Mouse (Mus musculus): ENCODE data around the gene Ly6g6d. TPM values are rescaled to one million over a fixed set of nuclear protein-coding genes. Genes with fewer than 3 reads are reported as not detected.
A peak's percentile ranks its signal among the peaks of the same experiment; 100 is the strongest.

Gene Ly6g6d
- total and polyA plus RNA-seq, 3 experiments = 0.61 to 1.3 TPM; not detected in 1

DNA sequence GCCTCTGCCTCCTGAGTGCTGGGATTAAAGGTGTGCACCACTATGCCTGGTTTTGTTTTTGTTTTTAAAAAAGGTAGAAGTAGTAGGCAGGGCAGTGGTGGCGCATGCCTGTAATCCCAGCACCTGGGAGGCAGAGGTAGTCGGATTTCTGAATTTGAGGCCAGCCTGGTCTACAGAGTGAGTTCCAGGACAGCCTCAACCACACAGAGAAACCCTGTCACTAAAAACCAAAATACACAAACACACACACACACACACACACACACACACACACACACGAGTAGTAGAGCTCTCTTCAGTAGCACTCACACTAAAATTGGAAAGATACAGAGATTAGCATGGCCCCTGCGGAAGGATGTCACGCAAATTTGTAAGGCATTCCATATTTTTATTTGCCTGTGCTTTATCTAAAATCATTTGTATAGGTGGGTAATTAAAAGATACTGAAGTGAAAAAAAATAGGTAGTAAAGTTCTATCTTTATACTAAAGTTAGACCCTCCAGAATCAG is 28.9 kb downstream of the Ly6g6d start:
- Histone ChIP-seq H3K79me2 (replicated peaks; ENCODE audit: control insufficient read depth, insufficient read depth, low read length) (no peaks in the 10 kb centered on the region), H3K4me3 (no peak overlapping the region), H3K27ac (peak overlapping the region; percentile 99), H3K36me3 (ENCODE audit: control insufficient read depth, insufficient read depth, low read length) (peaks cover 2% of the 10 kb centered on the region; the same call in 1 of the 2 replicates), H3K27me3 (ENCODE audit: control insufficient read depth, insufficient read depth, low read length) (no peaks in the 10 kb centered on the region), H3K9ac (ENCODE audit: low read depth, low read length) (no peak overlapping the region), H3K4me1 (ENCODE audit: control insufficient read depth, insufficient read depth, low read length) (peaks cover 16% of the 10 kb centered on the region)
- WGBS = 47% methylated on average over 5 of the region's 5 CpGs
- no peak for DNase-seq
- TF ChIP-seq POLR2A (IDR thresholded peaks at IDR 0.05; ENCODE audit: insufficient read depth, low read depth, low read length) (no peak), CTCF (IDR thresholded peaks at IDR 0.05) (no peak), EP300 (IDR thresholded peaks at IDR 0.05; ENCODE audit: insufficient read depth, low read depth, low read length) (no peak)
- intact Hi-C loops (cut with DNase I) = no loop called here

DNA sequence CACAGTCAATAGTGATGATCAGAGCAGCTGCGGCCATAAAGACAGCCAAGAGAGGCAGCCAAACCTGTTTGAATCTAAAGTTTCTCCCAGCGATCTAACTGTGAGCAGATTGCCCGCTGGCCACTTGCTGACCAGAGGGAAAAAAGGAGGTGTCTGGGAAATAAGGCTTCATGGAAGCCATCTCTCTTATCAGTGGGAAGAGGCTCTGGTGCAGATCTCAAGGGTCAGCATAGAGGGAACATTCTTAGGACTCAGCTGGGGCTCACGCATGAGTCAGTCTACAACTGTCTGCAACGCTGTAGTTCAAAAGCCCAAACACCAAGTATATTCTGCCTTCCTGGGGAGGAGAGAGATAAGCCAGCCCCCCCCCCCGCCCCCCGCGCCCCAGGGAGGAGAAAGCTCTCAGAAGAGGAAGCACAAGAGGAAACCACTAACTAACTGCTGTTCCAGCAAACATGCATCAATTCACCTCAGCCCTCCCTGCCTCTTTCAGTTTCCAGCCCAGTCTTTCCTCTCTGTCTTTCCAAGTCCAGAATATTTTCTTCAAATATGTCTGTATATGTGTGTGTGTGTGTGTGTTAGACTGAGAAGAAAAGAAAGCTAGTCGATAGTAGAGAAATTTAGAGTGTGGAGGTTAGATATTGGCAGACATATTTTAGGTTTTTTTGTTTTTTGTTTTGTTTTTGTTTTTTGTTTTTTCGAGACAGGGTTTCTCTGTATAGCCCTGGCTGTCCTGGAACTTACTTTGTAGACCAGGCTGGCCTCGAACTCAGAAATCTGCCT is 29.5 kb downstream of the Ly6g6d start:
- WGBS = 15% methylated on average over 11 of the region's 11 CpGs
- Histone ChIP-seq H3K27me3 (ENCODE audit: control insufficient read depth, insufficient read depth, low read length) (no peaks in the 10 kb centered on the region), H3K27ac (peak overlapping the region; percentile 85), H3K36me3 (ENCODE audit: control insufficient read depth, insufficient read depth, low read length) (peaks cover 1% of the 10 kb centered on the region; the same call in 1 of the 2 replicates), H3K79me2 (replicated peaks; ENCODE audit: control insufficient read depth, insufficient read depth, low read length) (no peaks in the 10 kb centered on the region), H3K4me3 (no peak overlapping the region), H3K4me1 (ENCODE audit: control insufficient read depth, insufficient read depth, low read length) (peaks cover 16% of the 10 kb centered on the region), H3K9ac (ENCODE audit: low read depth, low read length) (peak overlapping the region; percentile 39; the same call in 1 of the 2 replicates)
- peak; percentile 42 to 46 for DNase-seq
- intact Hi-C loops (cut with DNase I) = no loop called here
- TF ChIP-seq CTCF (IDR thresholded peaks at IDR 0.05) (no peak), POLR2A (IDR thresholded peaks at IDR 0.05; ENCODE audit: insufficient read depth, low read depth, low read length) (peak; percentile 65), EP300 (IDR thresholded peaks at IDR 0.05; ENCODE audit: insufficient read depth, low read depth, low read length) (0 out of 2 replicates have a peak, but pooled peaks have one; percentile 12)

DNA sequence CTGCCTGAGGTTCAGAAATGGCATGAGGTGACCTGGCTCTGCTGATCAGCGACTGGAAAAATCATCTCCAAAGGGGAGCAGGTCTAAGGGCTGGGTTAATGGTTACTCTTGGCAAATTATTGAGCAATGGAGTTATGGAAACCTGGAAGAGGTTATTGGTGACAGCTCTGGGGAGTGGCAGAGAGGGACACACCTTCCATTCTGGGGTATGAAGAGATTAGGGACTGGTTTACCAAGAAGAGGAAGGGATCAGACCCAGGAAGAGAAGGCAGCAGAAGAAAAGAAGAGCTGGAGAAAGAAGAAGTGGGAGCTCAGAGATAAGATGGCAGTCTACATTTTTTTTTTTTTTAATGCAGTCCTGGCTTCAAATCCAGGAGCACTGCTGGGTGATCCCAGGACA is 30.2 kb downstream of the Ly6g6d start:
- intact Hi-C loops (cut with DNase I) = loop anchor here (2.0 kb wide), 1 partner anchor 25 kb away; no protein-coding TSS in a partner anchor
- Histone ChIP-seq H3K79me2 (replicated peaks; ENCODE audit: control insufficient read depth, insufficient read depth, low read length) (no peaks in the 10 kb centered on the region), H3K27me3 (ENCODE audit: control insufficient read depth, insufficient read depth, low read length) (no peaks in the 10 kb centered on the region), H3K9ac (ENCODE audit: low read depth, low read length) (peak overlapping the region; percentile 39; the same call in 1 of the 2 replicates), H3K4me1 (ENCODE audit: control insufficient read depth, insufficient read depth, low read length) (peaks cover 14% of the 10 kb centered on the region), H3K4me3 (no peak overlapping the region), H3K36me3 (ENCODE audit: control insufficient read depth, insufficient read depth, low read length) (no peaks in the 10 kb centered on the region), H3K27ac (peak overlapping the region; percentile 85)
- no peak for DNase-seq
- no peak for TF ChIP-seq EP300 (IDR thresholded peaks at IDR 0.05; ENCODE audit: insufficient read depth, low read depth, low read length)
- TF ChIP-seq CTCF (IDR thresholded peaks at IDR 0.05) = no peak
- TF ChIP-seq POLR2A (IDR thresholded peaks at IDR 0.05; ENCODE audit: insufficient read depth, low read depth, low read length) = no peak
- WGBS = 37% methylated on average over 1 of the region's 1 CpGs

DNA sequence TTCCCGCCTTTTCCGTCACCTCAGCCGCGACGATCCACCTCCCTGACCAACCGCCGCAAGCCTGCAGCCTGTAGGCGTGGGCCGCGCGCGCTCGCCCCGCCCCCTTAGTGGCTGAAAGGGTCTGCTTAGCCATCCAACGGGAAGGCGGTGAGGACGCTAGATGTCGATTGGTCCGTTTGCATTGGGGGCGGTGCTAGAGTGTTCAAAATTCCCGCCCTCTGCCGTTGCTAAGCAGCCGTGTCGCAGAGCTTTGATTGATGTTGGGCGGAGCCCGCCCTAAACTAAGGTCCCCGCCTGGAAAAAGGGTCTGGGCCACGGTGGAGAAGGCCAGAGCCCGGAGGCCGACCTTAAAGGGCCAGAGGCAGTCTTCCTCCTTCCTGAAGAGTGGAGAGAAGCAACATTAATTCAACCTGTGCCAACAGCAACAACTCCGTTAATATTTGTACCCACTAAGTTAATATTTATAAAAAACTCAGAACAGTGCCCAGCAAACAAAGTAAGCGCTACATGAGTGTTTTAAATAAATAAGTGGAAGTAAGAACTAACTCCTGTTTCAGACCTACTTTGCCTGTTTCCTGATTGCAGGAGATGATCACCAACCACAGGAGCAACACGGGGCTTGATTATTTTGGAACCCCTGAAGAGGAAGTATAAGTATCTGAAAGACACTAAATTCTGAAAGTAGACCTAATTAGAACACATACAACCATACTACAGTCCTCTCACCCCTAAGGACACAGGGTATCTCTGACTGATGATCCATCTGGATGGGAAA is 31.0 kb downstream of the Ly6g6d start, which contains the start of gene Msh5:
Gene Msh5 (minus strand): TSS at position 65 of the 775 bp plus-strand sequence.
- Histone ChIP-seq H3K27me3 (ENCODE audit: control insufficient read depth, insufficient read depth, low read length) (no peaks in the 10 kb centered on the region), H3K4me1 (ENCODE audit: control insufficient read depth, insufficient read depth, low read length) (peaks cover 9% of the 10 kb centered on the region), H3K4me3 (peak within 1 kb of the TSS; percentile 45), H3K27ac (peak within 1 kb of the TSS; percentile 85), H3K79me2 (replicated peaks; ENCODE audit: control insufficient read depth, insufficient read depth, low read length) (no peaks in the 10 kb centered on the region), H3K9ac (ENCODE audit: low read depth, low read length) (peak within 1 kb of the TSS; percentile 74), H3K36me3 (ENCODE audit: control insufficient read depth, insufficient read depth, low read length) (no peaks in the 10 kb centered on the region)
- DNase-seq = peak; percentile 97 to 98
- intact Hi-C loops (cut with DNase I) = loop anchor here (2.0 kb wide), 1 partner anchor 24 kb away; no protein-coding TSS in a partner anchor
- WGBS = 2% methylated on average over 33 of the region's 33 CpGs
- TF ChIP-seq POLR2A (IDR thresholded peaks at IDR 0.05; ENCODE audit: insufficient read depth, low read depth, low read length) = peak; percentile 59; the same call in 1 of the 2 replicates
- no peak for TF ChIP-seq CTCF (IDR thresholded peaks at IDR 0.05)
- TF ChIP-seq EP300 (IDR thresholded peaks at IDR 0.05; ENCODE audit: insufficient read depth, low read depth, low read length) = 0 out of 2 replicates have a peak, but pooled peaks have one; percentile 25

DNA sequence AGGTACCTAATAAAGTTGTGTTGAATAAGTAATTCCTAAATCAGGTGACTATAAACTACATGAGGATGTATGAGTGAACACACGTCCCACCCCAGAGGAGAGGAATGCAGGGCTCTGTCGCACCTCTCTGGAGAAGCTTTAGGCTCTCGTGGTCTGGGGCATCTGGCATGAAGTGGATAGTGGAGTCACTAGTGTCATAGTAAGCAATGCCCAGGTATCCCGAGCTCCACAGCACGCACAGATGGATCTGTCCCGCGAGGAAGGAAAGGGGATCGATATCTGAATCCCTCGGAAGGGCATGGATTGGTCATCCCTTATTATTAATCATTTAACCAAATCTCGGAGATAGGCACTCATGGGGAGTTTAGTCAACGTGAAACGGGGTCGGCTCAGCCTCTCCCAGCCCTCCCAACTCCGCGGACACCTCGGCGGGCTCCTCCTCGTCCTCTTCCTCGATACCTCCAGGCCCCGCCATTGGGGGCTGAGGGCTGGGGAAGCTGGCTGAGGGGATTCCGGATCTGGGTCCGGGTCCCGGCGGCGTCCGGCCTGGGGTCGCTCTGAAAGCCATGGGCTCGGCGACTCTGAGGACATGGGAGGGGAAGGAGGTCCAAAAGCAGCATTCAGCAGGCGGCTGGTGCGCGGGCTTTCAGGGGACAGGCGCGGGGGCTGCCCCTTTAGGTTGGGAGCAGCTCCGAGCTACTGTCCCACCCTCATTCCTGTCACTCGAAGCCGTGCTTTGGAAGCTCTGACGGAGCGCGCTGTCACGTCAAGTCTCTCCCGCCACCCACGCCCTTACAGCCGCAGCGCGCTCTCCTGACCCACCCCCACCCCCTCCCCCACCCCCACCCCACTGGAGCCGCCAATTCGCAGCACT is 31.8 kb downstream of the Ly6g6d start:
- H3K4me1 ChIP-seq (ENCODE audit: control insufficient read depth, insufficient read depth, low read length) = peaks cover 9% of the 10 kb centered on the region
- whole genome bisulfite sequencing = 4% methylated on average over 47 of the region's 48 CpGs
- H3K27ac ChIP-seq = peak overlapping the region; percentile 80
- no peak for DNase-seq
- no peaks in the 10 kb centered on the region for H3K36me3 ChIP-seq (ENCODE audit: control insufficient read depth, insufficient read depth, low read length)
- H3K9ac ChIP-seq (ENCODE audit: low read depth, low read length) = peak overlapping the region; percentile 74
- H3K27me3 ChIP-seq (ENCODE audit: control insufficient read depth, insufficient read depth, low read length) = no peaks in the 10 kb centered on the region
- TF ChIP-seq CTCF (IDR thresholded peaks at IDR 0.05) (no peak), POLR2A (IDR thresholded peaks at IDR 0.05; ENCODE audit: insufficient read depth, low read depth, low read length) (peak; percentile 60; the same call in 1 of the 2 replicates)
- no peaks in the 10 kb centered on the region for H3K79me2 ChIP-seq (replicated peaks; ENCODE audit: control insufficient read depth, insufficient read depth, low read length)
- peak overlapping the region; percentile 45 for H3K4me3 ChIP-seq
- intact Hi-C loops (cut with DNase I) = loop anchor here (2.0 kb wide), 1 partner anchor 23 kb away; no protein-coding TSS in a partner anchor

Measured in heart, adult 2 months (tissue).